Mouse (Mus musculus) regulatory T cell (primary cell): ENCODE measurements around the gene Ddi2.

Experiments
- in situ Hi-C: fragments of 300-600 bp; cut with MboI, MseI; formaldehyde crosslinking; loops from one replicate; pipeline ENCODE4 v1.15.1; 2025; ENCODE audit warnings: high pct_unique_total_duplicates

Gene Ddi2

DNA sequence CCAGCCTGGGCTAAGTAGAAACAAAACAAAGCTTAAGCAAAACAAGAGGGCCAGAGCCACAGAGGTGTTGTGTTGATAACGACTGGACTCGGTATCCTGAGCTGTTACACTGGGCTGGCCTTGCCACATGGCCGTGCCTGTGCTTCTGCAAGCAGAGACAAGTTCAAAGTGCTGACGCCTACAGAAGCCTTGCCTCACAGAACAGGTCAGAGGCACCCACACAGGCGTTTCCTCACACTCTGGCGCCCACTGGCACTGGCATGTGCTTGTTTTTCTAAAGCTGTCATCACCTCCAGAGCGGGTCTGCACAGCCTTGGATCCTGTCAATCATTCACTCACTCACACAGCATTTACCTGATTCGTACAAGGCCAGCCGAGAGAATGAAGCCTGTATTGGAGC, 18.6 kb upstream of the Ddi2 start:
- in situ Hi-C loops, result no loop called here

DNA sequence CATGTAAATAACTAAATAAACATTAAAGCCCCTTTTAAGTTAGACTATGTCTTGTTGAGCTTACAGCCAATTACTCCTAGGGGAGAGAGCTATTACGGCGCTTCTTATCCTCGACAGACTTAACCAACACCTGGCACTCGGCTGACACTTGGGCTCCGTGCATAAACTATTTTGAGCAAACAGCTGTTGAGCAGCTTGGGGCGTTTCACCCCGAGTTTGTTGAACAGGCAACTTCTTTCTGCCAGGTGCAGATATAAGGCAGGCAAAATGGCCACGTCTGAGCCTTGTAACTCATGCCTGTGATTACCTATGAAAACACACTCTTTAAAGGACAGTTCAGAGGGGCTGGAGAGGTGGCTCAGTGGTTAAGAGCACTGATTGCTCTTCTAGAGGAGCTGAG, 14.8 kb upstream of the Ddi2 start:
- in situ Hi-C loops, result no loop called here

DNA sequence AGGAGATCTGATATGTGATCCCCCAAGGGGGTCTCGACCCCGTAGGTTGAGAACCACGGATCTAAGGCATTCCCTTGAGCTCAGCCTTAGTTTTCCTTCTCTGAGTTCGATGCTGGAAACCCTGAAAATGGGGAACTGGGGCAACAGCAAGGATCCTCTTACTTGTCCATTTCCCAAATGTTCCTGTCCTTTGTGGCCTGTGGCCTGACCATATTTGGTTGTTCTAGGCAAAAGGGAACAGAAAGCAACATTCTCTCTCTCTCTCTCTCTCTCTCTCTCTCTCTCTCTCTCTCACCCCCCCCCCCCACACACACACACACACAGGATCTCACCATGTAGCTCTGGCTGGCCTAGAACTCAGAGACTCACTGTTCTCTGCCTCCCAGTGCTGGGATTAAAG, 13.6 kb upstream of the Ddi2 start:
- in situ Hi-C loops, result no loop called here

DNA sequence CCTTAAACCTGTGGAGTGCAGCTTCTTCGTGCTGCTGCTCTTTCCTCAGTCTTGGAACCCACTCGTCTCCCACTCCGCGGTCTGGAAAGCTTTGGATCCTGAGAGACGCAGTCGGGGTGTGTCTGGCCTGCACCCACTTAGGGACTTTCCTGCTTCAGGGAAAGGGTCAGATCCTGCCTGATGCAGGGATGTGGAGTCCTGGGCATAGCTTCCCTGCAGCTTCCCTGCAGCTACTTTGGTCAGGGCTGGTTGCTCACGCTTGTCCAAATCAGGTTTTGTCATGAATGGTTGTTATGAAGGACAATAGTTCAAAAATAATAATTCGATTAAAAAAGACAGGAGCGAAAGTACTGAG, 12.0 kb upstream of the Ddi2 start:
- in situ Hi-C loops, result no loop called here

DNA sequence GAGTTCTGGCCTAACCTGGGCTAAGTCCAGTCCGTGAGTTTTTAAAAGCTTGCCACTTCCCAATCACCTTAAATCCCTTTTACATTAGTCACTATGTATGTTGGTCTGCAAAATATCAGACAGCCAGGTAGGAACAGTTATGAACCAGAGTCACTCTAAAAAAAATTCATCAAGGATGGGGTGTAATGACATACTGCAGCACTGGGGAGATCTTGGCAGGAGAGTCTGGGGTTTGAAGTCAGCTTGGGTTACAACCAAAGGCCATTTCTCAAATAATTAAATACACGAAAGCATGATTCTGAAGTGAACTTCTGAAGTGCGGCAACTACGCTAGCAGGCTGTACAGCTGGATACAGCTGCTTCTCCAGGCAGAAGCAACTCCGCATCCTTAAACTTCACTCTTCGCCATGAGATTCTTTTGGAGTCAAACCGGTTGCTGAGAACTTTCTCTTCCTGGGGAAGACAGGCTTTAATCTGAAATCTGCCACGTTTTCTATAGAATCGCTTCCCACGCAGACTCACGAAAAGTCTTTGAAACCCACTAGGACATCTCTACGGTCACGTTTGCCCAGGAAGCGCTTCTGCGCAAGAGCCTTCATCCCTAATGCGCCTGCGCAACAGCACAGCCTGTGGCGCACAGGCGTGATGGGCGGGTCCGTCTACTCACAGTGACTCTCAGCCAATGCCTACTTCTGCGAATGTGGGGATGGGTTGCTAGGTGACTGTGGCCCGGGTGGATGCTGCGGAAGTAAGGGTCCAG, 11.4 kb upstream of the Ddi2 start:
- in situ Hi-C loops, result no loop called here

DNA sequence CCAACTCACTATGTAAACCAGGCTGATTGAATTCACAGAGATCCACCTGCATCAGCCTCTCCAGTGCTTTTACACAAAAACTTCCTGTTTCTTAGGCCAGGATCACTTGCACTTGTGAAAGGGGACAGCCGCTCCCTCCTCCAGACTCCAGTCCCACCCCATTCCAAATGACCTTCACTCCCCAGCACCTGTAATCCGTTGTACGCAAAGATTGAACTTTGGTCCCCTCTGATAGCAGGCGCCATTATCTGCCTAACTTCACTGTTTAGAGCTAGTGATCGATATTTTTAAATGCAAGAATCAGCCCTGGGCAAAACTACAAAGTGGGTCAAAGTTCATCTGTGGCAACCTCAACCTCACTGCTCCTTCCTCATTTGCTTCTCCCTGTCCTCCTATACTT, 8.5 kb upstream of the Ddi2 start:
- in situ Hi-C loops, result no loop called here

DNA sequence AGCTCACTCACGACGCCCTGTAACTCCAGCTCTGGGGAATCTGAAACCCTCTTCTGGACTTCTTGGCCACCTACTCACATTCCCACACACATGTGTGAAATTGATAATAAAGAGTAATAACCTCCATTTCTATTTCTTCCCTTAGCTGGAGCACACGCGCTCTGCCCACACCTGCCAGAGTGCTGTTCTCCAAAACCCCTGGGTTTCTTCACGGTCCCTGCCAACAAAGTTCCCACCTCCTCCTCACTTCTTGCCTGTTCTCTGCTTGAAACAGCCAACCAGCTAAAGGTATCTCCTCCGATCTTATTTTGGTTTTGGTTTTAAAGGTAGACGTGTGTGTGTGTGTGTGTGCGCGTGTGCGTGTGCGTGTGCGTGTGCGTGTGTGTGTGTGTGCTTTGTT, 7.2 kb upstream of the Ddi2 start:
- in situ Hi-C loops, result no loop called here

DNA sequence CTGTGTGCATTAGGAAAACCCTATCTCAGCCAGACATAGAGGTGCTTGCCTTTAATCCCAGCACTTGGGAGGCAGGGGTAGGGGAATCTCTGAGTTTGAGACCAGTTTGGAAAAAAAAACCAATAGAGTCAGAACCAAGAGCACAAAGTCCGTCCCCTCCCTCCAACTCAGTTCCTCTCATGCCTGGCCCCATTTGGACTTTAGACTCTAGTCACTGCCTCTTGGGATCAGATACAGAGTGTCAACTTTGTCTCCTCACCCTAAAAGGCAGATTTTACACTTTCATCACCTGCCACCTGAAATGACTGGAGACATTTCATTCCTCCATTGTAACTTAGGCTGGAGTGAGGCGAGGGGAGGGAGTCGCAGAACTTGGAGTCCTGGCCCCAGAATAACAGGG, 6.0 kb upstream of the Ddi2 start:
- in situ Hi-C loops, result loop anchor here (10.0 kb wide), 2 partner anchors 66 to 226 kb away; partner anchors contain the start of genes Casp9 and Dnajc16

DNA sequence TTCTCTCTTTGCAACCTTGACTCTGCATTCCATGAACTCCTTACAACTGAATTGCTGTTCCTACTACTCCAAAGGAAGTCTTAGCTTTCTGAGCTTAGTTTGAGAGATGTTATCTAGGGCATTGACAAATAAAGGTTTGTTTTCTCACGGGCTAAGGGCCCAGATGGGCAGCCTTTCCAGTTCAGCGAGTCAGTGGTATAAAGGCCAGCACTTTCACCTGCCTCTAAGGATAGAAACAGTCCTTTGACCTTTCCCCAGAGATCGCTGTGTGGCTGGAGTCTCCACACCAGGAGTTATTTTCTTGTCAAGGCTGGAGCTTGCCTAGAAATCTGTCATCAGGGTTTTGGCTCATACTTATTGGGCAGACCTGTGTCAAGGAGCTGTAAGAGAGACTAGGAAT, 2.5 kb upstream of the Ddi2 start:
- in situ Hi-C loops, result loop anchor here (10.0 kb wide), 2 partner anchors 69 to 229 kb away; partner anchors contain the start of genes Casp9 and Dnajc16

DNA sequence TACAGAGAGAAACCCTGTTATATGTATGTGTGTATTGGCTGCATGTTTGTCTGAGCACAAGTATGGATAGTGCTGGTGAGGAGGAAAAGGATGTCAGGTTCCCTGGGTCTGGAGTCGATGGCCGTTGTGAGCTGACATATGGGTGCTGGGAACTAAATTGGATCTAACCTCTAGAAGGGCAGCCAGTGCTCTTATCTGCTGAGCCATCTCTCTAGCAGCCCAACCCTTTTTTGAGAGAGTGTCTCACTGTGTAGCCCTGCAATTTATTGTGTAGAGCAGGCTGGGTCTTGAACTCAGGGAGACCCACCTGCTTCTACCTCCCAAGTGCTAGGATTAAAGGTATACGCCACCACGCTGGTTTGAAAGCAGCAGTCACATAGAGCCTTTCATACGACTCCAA, 2.1 kb upstream of the Ddi2 start:
- in situ Hi-C loops, result loop anchor here (10.0 kb wide), 2 partner anchors 70 to 230 kb away; partner anchors contain the start of genes Casp9 and Dnajc16

DNA sequence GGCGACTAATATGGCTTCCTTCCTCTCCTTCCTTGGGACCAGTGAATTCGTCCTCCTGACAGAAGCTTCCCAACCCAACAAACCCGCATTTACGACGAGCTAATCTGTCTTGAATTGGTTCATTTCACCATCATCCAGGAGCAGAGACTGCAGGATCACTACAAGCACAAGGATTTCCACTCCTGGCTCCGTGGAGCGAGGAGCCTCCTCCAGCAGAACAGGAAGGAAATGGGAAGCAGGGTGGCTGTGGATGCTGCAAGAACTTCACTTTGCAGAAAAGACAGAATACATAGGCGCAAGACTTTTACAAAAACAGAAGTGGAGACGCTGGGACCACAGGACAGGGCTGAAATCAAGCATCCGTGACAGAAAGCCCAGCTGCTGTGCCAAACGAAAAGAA, 1.4 kb upstream of the Ddi2 start:
- in situ Hi-C loops, result loop anchor here (10.0 kb wide), 2 partner anchors 70 to 230 kb away; partner anchors contain the start of genes Casp9 and Dnajc16

DNA sequence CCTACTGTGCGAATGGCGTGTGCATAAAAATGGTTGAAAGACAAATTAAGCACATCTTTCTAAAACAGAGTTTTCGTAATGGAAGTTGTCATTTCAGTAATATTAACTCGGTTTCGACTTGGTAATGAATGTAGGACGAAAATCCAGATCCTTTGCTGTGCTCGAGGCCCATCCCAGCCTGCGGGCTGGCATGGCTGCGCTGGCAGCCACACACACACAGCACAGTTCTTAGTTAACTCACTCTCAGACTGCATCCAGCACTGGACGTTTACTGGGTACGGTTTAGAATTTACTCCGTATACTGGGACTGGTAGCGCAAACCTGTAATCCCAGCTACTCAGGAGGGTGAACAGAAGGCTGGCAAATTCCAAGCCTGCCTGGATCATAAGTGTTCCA, 452 bp upstream of the Ddi2 start:
- in situ Hi-C loops, result loop anchor here (10.0 kb wide), 2 partner anchors 71 to 231 kb away; partner anchors contain the start of genes Casp9 and Dnajc16

DNA sequence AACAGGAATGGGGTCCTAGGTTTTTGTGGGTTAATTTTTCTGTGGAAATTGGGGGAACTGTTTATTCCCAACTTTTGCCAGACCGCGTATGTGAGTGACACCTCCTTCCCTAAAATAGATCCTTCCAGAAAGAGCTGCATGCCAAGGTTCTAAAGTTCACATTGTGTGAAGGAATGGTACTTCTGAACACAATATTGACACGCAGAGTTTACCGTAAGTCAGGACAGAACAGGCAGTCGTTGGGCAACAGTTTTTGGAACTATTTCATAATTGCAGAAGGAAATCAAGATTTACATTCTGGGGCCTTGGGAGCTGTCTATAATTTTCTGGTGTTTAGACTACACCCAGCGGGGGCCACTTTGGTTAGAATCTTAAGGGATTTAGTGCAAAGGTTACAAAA, 1.3 kb downstream of the Ddi2 start:
- in situ Hi-C loops, result loop anchor here (10.0 kb wide), 2 partner anchors 73 to 233 kb away; partner anchors contain the start of genes Casp9 and Dnajc16

DNA sequence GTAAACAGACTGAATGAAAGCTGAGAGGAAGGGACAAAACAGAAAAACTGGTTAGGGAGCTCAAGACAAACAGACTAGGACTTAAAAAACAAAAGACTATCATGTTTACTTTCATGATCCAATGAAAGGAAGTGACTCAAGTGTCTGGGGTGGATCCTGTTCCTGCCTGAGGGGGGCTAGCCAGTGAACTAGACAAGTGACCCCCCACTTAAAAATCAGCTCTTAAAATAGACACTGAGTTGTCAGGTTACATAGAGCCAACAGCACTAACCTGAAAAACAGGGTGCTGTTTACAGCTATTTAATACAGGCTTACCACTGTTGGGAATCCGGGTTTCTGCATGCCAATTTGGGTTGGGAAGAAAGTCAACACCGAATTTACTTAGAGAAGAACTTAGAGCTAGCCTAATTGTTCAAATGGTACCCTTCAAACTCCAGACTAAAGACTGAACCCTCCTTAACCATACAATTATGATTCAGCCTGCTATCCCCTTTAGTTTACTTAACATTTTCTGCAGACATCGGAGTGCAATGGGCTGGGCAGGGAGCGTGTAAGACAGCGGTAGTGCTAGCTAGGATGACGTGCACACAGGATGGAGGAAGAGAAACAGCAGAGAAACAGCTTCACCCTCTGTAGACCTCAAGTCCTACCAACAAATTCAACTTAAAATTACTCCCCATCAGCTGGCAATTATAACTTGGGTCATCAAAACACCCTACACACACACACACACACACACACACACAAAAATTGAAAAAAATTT, 2.3 kb downstream of the Ddi2 start:
- in situ Hi-C loops, result loop anchor here (10.0 kb wide), 2 partner anchors 74 to 234 kb away; partner anchors contain the start of genes Casp9 and Dnajc16

DNA sequence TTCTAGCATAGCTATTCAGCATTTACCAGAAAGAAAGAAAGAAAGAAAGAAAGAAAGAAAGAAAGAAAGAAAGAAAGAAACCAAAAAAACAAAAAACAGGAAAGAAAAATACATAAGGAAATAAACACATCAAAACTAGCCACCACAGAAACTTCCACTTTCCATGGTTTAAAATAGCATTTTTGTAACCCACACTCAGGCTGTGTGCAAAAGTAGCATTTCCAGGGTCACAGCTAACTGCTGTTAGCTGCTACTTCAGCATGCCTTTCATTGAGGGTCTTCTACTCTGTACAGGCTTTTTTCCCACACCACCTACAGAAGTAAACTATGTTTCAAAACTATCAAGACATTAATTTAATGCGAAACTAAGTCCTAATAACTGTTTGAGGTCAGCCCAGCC, 3.9 kb downstream of the Ddi2 start:
- in situ Hi-C loops, result no loop called here

DNA sequence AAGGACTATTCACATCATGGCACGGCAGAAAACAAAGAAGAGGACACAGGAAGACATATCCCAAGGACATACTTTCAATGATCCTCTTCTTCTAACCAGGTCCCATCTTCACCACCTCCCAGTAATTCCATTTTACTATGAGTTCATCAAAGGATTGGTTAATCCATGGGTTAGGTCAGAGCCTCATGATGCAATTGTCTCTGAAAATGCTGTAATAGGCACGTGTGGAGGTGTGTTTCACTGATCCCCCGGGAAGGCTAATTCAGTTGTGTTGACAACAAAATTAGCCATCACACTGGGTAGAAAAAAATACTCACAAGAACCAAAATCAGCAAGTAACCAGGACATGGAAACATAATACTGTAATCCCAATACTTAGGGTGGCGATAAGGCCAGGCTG, 5.6 kb downstream of the Ddi2 start:
- in situ Hi-C loops, result no loop called here

DNA sequence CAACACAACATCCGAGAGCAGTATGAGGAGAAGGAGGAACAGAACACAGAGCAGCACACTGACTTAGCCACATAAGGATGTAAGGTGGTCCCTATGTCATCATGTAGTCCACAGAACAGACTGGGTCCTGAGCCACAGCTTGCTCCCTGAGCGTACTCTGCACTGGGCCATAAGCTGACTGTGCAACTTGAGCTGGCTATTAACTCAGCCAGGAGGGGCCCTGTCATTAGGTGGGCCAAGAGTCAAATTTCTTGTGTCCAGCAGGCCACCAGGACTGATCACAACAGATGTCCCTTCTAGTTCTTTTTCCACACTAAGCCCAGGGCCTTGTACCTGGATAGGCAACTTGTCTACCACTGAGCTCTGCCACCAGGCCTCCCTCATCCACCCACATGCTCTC, 8.2 kb downstream of the Ddi2 start:
- in situ Hi-C loops, result no loop called here

DNA sequence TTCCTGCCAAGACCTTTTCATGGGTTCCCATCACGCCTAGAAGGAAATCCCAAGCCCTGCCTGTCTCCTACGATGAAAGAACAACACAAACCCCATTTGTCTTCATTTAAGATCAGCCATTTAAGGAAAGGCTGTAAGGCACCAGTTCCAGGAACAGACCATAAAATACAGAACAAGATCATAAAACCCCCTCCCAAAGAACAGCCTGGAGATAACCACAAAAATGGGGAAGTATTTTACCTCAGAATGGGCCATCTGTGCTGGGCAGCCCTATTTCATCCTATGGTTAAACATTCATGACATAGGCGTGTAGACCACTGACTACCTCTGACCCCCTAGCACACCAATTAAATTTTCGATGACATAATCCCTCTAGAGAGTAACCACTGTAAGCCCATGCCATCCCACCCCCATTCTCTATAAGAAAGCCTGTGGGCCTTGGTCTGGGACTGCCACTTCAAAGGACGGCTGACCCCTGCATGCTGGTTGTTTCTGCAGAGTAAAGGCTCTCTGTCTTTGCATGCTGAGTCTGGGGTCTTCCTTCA, 9.5 kb downstream of the Ddi2 start:
- in situ Hi-C loops, result no loop called here

DNA sequence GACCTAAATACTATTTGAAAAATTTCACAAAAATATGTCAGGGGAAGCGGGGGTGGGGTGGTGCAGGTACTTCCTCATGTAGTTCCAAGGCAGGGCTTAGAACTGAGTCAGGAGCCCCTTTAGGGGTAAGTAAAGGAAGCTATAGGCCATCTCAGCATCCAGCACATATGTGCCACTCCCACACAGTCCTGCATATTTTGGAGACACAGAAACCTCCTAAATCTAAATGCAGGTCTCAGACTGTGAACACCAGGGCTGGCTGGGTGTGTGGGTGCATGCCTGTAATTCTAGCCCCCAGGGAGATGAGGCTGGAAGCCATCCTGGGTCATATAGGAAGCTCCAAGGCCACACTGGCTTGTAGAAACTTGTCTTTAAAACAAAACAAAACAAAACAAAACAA, 12.0 kb downstream of the Ddi2 start:
- in situ Hi-C loops, result no loop called here

DNA sequence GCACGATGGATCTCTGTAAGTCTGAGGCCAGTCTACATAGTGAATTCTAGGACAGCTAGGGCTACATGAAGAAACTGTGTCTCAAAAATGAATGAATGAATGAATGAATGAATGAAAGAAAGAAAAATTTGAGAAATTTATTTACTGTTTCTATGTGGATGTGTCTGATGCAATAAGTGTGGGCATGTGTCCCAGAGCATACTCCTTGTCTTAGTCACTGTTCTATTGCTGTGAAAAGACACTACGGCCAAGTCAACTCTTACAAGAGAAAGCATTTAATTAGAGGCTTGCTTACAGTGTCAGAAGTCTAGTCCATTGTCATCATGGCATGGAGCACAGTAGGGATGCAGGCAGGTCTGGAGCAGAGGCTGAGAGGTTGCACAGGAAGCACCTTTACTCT, 14.2 kb downstream of the Ddi2 start:
- in situ Hi-C loops, result no loop called here

DNA sequence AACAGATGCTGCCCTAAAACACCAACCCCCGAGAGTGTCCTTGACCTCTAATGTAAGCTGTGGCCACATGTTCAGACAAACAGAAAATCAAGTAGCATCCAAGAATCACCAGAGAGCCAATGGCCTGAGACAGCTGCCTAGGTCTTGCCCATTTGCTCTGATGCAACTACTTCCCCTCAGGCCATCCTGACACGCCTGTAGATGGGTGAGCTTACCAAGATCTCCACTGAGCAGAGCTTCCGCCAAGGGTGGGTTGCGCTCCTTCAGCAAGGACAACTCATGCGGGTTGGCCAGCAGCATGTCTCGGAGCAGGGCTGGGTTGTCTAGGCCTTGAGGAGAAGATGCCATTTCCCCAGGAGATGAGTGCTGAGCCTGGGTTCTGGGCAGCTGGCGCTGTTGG, 15.2 kb downstream of the Ddi2 start:
- in situ Hi-C loops, result no loop called here

DNA sequence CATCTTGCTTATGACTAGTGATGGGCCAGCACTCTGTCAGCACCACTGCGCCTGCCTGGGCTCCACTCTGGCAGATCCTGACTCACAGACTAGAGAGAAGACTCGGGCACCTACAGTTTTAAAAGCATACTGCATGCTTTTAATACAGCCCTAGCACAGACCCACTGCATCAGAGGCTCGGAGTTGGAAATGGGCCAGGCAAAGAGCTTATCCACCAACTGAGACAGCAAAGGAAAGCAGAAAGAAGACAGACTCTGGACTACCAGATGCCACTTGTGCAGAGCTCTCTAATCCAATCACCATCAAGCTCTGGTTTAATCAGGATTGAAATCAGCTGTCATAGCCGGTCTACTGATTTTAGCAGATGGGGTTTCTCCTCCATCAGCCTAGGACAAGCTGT, 17.9 kb downstream of the Ddi2 start:
- in situ Hi-C loops, result no loop called here

DNA sequence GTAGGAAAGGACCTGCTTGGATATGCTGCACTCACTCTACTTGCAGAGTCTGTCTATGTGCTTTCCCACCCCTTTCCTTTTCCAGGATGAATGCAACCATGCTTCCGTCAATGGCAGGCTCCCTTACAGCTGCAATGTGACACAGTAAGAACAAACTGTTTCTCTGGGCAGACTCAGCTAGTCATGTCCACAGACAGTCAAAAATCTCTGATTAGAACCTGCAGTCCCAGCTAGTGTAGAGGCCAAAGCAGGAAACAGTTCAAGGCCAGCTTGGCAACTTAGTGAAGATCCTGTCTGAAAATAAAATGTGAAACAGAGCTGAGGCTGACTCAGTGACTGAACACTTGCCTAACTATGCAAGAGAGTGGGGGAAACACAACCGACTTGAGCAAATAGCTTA, 18.6 kb downstream of the Ddi2 start:
- in situ Hi-C loops, result no loop called here
